In genomic region chr7:139528309-139529076, GRCm38 (mm10) we compare ENCODE assay signal across 11 mouse cellular contexts. TPM values are rescaled to one million over a fixed set of nuclear protein-coding genes. Genes with fewer than 3 reads are reported as not detected.
DNase-seq lines count a peak whose midpoint lies in the region; ATAC-seq lines count a peak whose summit lies in the region.
"Had no signal": no experiment of that assay in that cellular context is flagged by ENCODE, and none has a peak within 500 bp of the region (broad histone marks: within the 10 kb centered on the region; RNA-seq: fewer than 3 reads in every experiment).

No protein-coding gene starts in this region.

- peak; percentile 21; the same call in 1 of the 2 replicates for ATAC-seq in intestine, embryonic 16.5 days
- no peak for ATAC-seq in intestine, embryonic 15.5 days
- peak; percentile 69 for ATAC-seq in hindbrain, embryonic 13.5 days (ENCODE audit: low FRiP score)
- ATAC-seq in neural tube, embryonic 13.5 days (ENCODE audit: low read depth), result peak; percentile 82
- ATAC-seq in cerebellum, adult (ENCODE audit: insufficient number of reproducible peaks, low FRiP score, low TSS enrichment), result no peak

- H3K4me1 ChIP-seq in intestine, embryonic 16.5 days (ENCODE audit: control insufficient read depth, insufficient read depth, low read length), result no peaks in the 10 kb centered on the region
- H3K4me1 ChIP-seq in intestine, embryonic 15.5 days (replicated peaks), result no peaks in the 10 kb centered on the region
- peaks cover 34% of the 10 kb centered on the region for H3K4me1 ChIP-seq in hindbrain, embryonic 13.5 days (replicated peaks)
- peaks cover 35% of the 10 kb centered on the region for H3K4me1 ChIP-seq in neural tube, embryonic 13.5 days (replicated peaks)

- H3K27me3 ChIP-seq in intestine, embryonic 16.5 days (replicated peaks; ENCODE audit: control insufficient read depth, insufficient read depth, low read length), result no peaks in the 10 kb centered on the region
- no peaks in the 10 kb centered on the region for H3K27me3 ChIP-seq in intestine, embryonic 15.5 days (replicated peaks)
- peaks cover 96% of the 10 kb centered on the region for H3K27me3 ChIP-seq in hindbrain, embryonic 13.5 days
- H3K27me3 ChIP-seq in neural tube, embryonic 13.5 days, result peaks cover 95% of the 10 kb centered on the region

- H3K9me3 ChIP-seq in intestine, embryonic 16.5 days (ENCODE audit: control insufficient read depth, low read length), result no peaks in the 10 kb centered on the region
- no peaks in the 10 kb centered on the region for H3K9me3 ChIP-seq in intestine, embryonic 15.5 days
- H3K9me3 ChIP-seq in hindbrain, embryonic 13.5 days, result no peaks in the 10 kb centered on the region
- no peaks in the 10 kb centered on the region for H3K9me3 ChIP-seq in neural tube, embryonic 13.5 days

- H3K27ac ChIP-seq in intestine, embryonic 16.5 days (ENCODE audit: low read length), result no peak overlapping the region
- H3K27ac ChIP-seq in intestine, embryonic 15.5 days, result no peak overlapping the region
- no peak overlapping the region for H3K27ac ChIP-seq in hindbrain, embryonic 13.5 days
- no peak overlapping the region for H3K27ac ChIP-seq in neural tube, embryonic 13.5 days (replicated peaks)

- DNase-seq in embryo, embryonic 11 days, result peak; percentile 85
- no peak for DNase-seq in right cerebral cortex, postnatal 36 days (ENCODE audit: low spot score in 2 of 2)
- no peak for DNase-seq in spleen, postnatal 4 days (ENCODE audit: low spot score in 2 of 2)
- DNase-seq: gastrocnemius, postnatal 36 days; kidney, adult 2 months; lung, postnatal 36 days had no signal

- 42% methylated on average over 15 of the region's 15 CpGs for WGBS in intestine, embryonic 16.5 days
- WGBS in intestine, embryonic 15.5 days, result 49% methylated on average over 15 of the region's 15 CpGs
- 10% methylated on average over 15 of the region's 15 CpGs for WGBS in hindbrain, embryonic 13.5 days
- WGBS in neural tube, embryonic 13.5 days, result 13% methylated on average over 15 of the region's 15 CpGs

- H3K4me3 ChIP-seq in intestine, embryonic 16.5 days (ENCODE audit: low read length), result no peak overlapping the region
- H3K4me3 ChIP-seq in intestine, embryonic 15.5 days (replicated peaks), result no peak overlapping the region
- H3K4me3 ChIP-seq in hindbrain, embryonic 13.5 days, result no peak overlapping the region
- H3K4me3 ChIP-seq in neural tube, embryonic 13.5 days, result no peak overlapping the region

- H3K36me3 ChIP-seq in intestine, embryonic 16.5 days (ENCODE audit: control insufficient read depth, insufficient read depth, low read length), result no peaks in the 10 kb centered on the region
- peaks cover 9% of the 10 kb centered on the region; the same call in 1 of the 2 replicates for H3K36me3 ChIP-seq in intestine, embryonic 15.5 days
- H3K36me3 ChIP-seq in hindbrain, embryonic 13.5 days, result peaks cover 8% of the 10 kb centered on the region
- peaks cover 11% of the 10 kb centered on the region; the same call in 1 of the 2 replicates for H3K36me3 ChIP-seq in neural tube, embryonic 13.5 days

- H3K9ac ChIP-seq in intestine, embryonic 16.5 days (ENCODE audit: low read depth, low read length), result no peak overlapping the region
- no peak overlapping the region for H3K9ac ChIP-seq in intestine, embryonic 15.5 days
- H3K9ac ChIP-seq in hindbrain, embryonic 13.5 days, result no peak overlapping the region
- H3K9ac ChIP-seq in neural tube, embryonic 13.5 days, result no peak overlapping the region

- H3K4me2 ChIP-seq in intestine, embryonic 16.5 days (ENCODE audit: low read depth, low read length), result no peak overlapping the region
- H3K4me2 ChIP-seq in intestine, embryonic 15.5 days (replicated peaks), result no peak overlapping the region
- 0 out of 2 replicates have a peak overlapping the region, but pooled peaks have one; percentile 11 for H3K4me2 ChIP-seq in hindbrain, embryonic 13.5 days
- H3K4me2 ChIP-seq in neural tube, embryonic 13.5 days, result 0 out of 2 replicates have a peak overlapping the region, but pooled peaks have one; percentile 5

RNA-seq across cellular contexts. Expression of gene Nkx6-2, which starts 54.1 kb away (rescaled TPM):
- 0.13 and 0.18 TPM in 2 replicates for polyA plus RNA-seq in intestine, embryonic 16.5 days (2015; fragmentation: Nextera tagmentation; extraction: Ambion mirVana)
- 0.34 and 0.87 TPM in 2 replicates for polyA plus RNA-seq in intestine, embryonic 15.5 days (2015; fragmentation: Nextera tagmentation; extraction: Ambion mirVana)
- polyA plus RNA-seq in hindbrain, embryonic 13.5 days (2015; fragmentation: Nextera tagmentation; extraction: Ambion mirVana), result 11.3 and 14.9 TPM in 2 replicates
- polyA plus RNA-seq in neural tube, embryonic 13.5 days (2015; fragmentation: Nextera tagmentation; extraction: Ambion mirVana), result 5.3 and 7.8 TPM in 2 replicates

Comparison
In these comparisons a context has a peak if more than half of its experiments do, and no peak if none do; other contexts are left out.
1. ATAC-seq: peak in intestine, embryonic 16.5 days (single experiment), hindbrain, embryonic 13.5 days (single experiment) and neural tube, embryonic 13.5 days (single experiment); none in intestine, embryonic 15.5 days (single experiment) and cerebellum, adult (single experiment).
2. H3K4me2 ChIP-seq: peak in hindbrain, embryonic 13.5 days (single experiment) and neural tube, embryonic 13.5 days (single experiment); none in intestine, embryonic 16.5 days (single experiment) and intestine, embryonic 15.5 days (single experiment).